Mouse (Mus musculus): Measurements from ENCODE around the gene Frrs1. TPM values are rescaled to one million over a fixed set of nuclear protein-coding genes. Genes with fewer than 3 reads are reported as not detected.

Frrs1 gene
- polyA plus RNA-seq, 1 experiment from 2014 or later: 12.2 TPM

DNA sequence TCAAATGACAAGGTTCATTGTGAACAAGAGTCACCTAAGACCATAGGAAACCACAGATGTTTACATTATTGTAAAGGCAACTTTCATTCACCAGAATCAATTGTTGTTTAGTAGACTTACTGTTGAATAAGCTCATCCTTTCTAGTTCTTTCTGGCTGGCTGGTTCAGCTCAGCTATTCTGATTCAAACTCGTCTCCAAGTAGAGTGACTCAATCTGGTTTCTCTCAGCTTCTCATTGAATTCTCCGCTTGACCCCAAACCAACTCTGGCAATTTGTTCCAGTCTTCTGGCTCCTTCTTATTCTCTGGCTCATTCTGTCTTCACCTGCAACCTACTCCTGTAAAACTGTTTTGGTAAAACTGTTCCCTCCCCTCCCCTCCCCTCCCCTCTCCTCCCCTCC lies 18.0 kb upstream of the Frrs1 start:
- Histone ChIP-seq H3K9ac (ENCODE audit: low read length) (no peak overlapping the region), H3K4me1 (replicated peaks; ENCODE audit: control insufficient read depth, insufficient read depth, low read length) (no peaks in the 10 kb centered on the region), H3K27me3 (ENCODE audit: control insufficient read depth, insufficient read depth, low read length) (no peaks in the 10 kb centered on the region), H3K4me3 (ENCODE audit: low read depth, low read length) (no peak overlapping the region), H3K27ac (ENCODE audit: low read depth, low read length) (no peak overlapping the region), H3K36me3 (ENCODE audit: control insufficient read depth, insufficient read depth, low read length) (no peaks in the 10 kb centered on the region), H3K9me3 (ENCODE audit: control insufficient read depth, low read length) (no peaks in the 10 kb centered on the region), H3K4me2 (ENCODE audit: low read depth, low read length, severe bottlenecking) (no peak overlapping the region)
- 82% methylated on average over 2 of the region's 2 CpGs for WGBS
- no peak for DNase-seq (ENCODE audit: low spot score)
- no peak for ATAC-seq (replicated peaks; ENCODE audit: low FRiP score)

DNA sequence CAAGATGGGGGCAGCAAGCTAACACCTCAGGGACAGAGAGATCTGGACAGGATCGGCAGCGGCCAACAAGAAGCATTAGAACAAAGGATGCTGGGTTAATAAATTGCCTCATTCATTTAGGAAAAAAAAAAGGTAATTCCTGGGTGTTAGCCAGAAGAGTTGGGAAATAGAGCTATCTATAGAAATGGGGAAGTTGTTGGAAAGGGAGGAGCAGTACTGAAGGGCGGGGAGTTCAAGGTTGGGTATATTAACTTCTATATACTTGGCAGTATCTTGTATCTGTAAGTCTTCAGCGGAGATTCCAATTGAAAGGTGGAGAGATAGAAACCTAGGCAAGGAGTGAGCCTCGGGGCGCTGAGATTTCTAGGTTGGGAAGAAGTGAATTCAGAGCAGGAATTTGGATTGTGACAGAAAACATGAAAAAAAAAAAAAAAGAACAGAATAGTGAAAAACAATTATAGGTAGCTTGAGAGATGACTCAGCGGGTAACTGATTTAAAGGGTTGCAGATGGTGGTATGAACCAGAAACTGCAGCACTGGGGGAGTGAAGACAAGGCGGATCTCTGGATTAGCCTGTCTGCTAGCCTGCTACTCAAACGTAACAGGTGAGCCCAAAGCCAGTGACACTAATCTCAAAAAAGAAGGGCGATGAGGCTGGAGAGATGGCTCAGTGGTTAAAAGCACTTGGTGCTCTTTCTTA lies 14.2 kb upstream of the Frrs1 start:
- Histone ChIP-seq H3K4me3 (ENCODE audit: low read depth, low read length) (no peak overlapping the region), H3K9ac (ENCODE audit: low read length) (no peak overlapping the region), H3K36me3 (ENCODE audit: control insufficient read depth, insufficient read depth, low read length) (no peaks in the 10 kb centered on the region), H3K4me2 (ENCODE audit: low read depth, low read length, severe bottlenecking) (no peak overlapping the region), H3K4me1 (replicated peaks; ENCODE audit: control insufficient read depth, insufficient read depth, low read length) (no peaks in the 10 kb centered on the region), H3K9me3 (ENCODE audit: control insufficient read depth, low read length) (no peaks in the 10 kb centered on the region), H3K27ac (ENCODE audit: low read depth, low read length) (no peak overlapping the region), H3K27me3 (ENCODE audit: control insufficient read depth, insufficient read depth, low read length) (no peaks in the 10 kb centered on the region)
- DNase-seq (ENCODE audit: low spot score): no peak
- 88% methylated on average over 10 of the region's 10 CpGs for WGBS
- no peak for ATAC-seq (replicated peaks; ENCODE audit: low FRiP score)

DNA sequence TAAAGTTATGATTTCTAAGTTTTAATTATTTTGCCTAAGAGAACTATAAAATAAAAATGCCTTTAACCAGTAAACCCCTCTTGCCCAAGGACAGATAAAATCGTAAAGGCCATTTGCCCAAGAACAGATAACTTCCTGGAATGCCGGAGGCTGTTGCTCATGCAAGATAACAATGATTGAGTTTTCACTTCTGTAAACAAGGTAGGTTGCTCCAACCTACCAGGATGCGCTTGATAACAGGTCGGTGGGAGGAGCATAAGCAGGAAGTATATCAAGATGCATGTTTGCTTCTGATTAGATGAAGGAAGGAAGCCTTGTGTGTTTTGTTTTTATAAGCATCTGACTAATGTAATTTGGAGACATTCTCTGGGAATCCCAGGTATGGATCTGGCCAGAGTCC lies 13.2 kb upstream of the Frrs1 start:
- DNase-seq (ENCODE audit: low spot score) (no peak), ATAC-seq (replicated peaks; ENCODE audit: low FRiP score) (no peak)
- H3K4me3 ChIP-seq (ENCODE audit: low read depth, low read length): no peak overlapping the region
- no peaks in the 10 kb centered on the region for H3K27me3 ChIP-seq (ENCODE audit: control insufficient read depth, insufficient read depth, low read length)
- H3K36me3 ChIP-seq (ENCODE audit: control insufficient read depth, insufficient read depth, low read length): no peaks in the 10 kb centered on the region
- 87% methylated on average over 4 of the region's 4 CpGs for WGBS
- no peaks in the 10 kb centered on the region for H3K4me1 ChIP-seq (replicated peaks; ENCODE audit: control insufficient read depth, insufficient read depth, low read length)
- H3K9me3 ChIP-seq (ENCODE audit: control insufficient read depth, low read length): no peaks in the 10 kb centered on the region
- H3K9ac ChIP-seq (ENCODE audit: low read length): no peak overlapping the region
- H3K4me2 ChIP-seq (ENCODE audit: low read depth, low read length, severe bottlenecking): no peak overlapping the region
- no peak overlapping the region for H3K27ac ChIP-seq (ENCODE audit: low read depth, low read length)

DNA sequence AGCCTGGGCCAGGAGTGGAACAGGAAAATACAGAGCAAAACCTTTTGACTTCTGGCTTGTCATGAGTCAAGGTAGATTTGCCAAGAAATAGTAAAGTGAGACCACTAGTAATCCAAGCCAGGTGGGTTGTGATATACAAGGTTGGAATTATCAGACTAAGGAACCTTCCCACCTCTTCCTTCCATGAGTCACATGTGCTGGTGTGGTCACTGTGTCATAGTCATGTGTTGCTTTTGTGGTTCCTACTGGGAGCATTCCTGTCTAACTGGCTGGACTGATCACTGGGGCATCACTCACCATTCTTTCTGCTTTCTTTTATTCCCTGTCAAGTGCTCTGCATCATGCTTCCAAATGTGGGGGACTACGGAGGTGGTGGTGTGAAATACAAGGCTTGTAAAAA lies 11.2 kb upstream of the Frrs1 start:
- no peak overlapping the region for H3K27ac ChIP-seq (ENCODE audit: low read depth, low read length)
- no peaks in the 10 kb centered on the region for H3K36me3 ChIP-seq (ENCODE audit: control insufficient read depth, insufficient read depth, low read length)
- no peaks in the 10 kb centered on the region for H3K4me1 ChIP-seq (replicated peaks; ENCODE audit: control insufficient read depth, insufficient read depth, low read length)
- ATAC-seq (replicated peaks; ENCODE audit: low FRiP score): no peak
- no peaks in the 10 kb centered on the region for H3K27me3 ChIP-seq (ENCODE audit: control insufficient read depth, insufficient read depth, low read length)
- H3K4me3 ChIP-seq (ENCODE audit: low read depth, low read length): no peak overlapping the region
- no peaks in the 10 kb centered on the region for H3K9me3 ChIP-seq (ENCODE audit: control insufficient read depth, low read length)
- no peak for DNase-seq (ENCODE audit: low spot score)
- 94% methylated on average over 1 of the region's 1 CpGs for WGBS
- H3K9ac ChIP-seq (ENCODE audit: low read length): no peak overlapping the region
- H3K4me2 ChIP-seq (ENCODE audit: low read depth, low read length, severe bottlenecking): no peak overlapping the region

DNA sequence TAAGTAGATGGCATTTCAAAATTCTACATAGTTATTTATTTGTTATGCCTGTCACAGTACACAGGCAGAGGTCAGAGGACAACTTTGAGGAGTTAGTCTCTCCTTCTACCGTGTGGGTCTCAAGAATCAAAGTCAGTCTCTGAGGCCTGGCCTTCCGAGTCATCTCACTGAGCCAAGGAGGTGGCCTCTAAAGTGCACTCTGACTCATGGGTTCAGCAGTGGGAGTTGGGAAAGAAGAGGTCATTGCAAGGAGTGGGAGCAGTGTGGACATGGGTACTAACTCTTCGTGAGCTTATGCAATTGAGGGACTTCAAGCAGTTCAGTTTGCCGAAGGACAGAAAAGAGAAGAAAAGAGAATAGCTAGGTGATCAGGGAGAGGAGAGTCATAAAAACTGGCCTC lies 10.3 kb upstream of the Frrs1 start:
- no peak overlapping the region for H3K27ac ChIP-seq (ENCODE audit: low read depth, low read length)
- H3K4me1 ChIP-seq (replicated peaks; ENCODE audit: control insufficient read depth, insufficient read depth, low read length): no peaks in the 10 kb centered on the region
- no peaks in the 10 kb centered on the region for H3K27me3 ChIP-seq (ENCODE audit: control insufficient read depth, insufficient read depth, low read length)
- H3K9ac ChIP-seq (ENCODE audit: low read length): no peak overlapping the region
- DNase-seq (ENCODE audit: low spot score) (no peak), ATAC-seq (replicated peaks; ENCODE audit: low FRiP score) (no peak)
- 83% methylated on average over 4 of the region's 4 CpGs for WGBS
- H3K9me3 ChIP-seq (ENCODE audit: control insufficient read depth, low read length): no peaks in the 10 kb centered on the region
- H3K4me3 ChIP-seq (ENCODE audit: low read depth, low read length): no peak overlapping the region
- H3K4me2 ChIP-seq (ENCODE audit: low read depth, low read length, severe bottlenecking): no peak overlapping the region
- H3K36me3 ChIP-seq (ENCODE audit: control insufficient read depth, insufficient read depth, low read length): no peaks in the 10 kb centered on the region

DNA sequence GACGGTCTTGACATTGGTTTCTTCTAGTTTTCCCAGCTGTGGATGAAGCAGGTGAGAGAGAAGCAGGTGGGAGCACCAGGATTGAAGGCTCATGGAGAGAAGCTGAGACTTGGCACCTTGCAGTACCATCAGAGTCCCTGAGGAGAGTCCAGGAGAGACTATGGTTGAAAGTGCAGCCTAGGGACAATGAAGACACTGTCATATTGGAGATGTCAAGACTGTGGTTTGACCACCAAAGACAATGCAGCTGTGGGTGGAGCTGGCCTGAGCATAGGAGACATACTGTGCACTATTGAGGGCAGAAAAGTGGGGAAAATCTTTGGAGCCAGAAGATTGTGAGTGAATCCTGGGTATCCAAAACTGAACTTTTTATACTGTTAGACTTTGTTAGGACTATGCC lies 8.9 kb upstream of the Frrs1 start:
- ATAC-seq (replicated peaks; ENCODE audit: low FRiP score) (no peak), DNase-seq (ENCODE audit: low spot score) (no peak)
- H3K9me3 ChIP-seq (ENCODE audit: control insufficient read depth, low read length): no peaks in the 10 kb centered on the region
- no peak overlapping the region for H3K4me3 ChIP-seq (ENCODE audit: low read depth, low read length)
- 88% methylated on average over 1 of the region's 1 CpGs for WGBS
- H3K27me3 ChIP-seq (ENCODE audit: control insufficient read depth, insufficient read depth, low read length): no peaks in the 10 kb centered on the region
- no peak overlapping the region for H3K27ac ChIP-seq (ENCODE audit: low read depth, low read length)
- no peak overlapping the region for H3K4me2 ChIP-seq (ENCODE audit: low read depth, low read length, severe bottlenecking)
- no peak overlapping the region for H3K9ac ChIP-seq (ENCODE audit: low read length)
- H3K36me3 ChIP-seq (ENCODE audit: control insufficient read depth, insufficient read depth, low read length): no peaks in the 10 kb centered on the region
- H3K4me1 ChIP-seq (replicated peaks; ENCODE audit: control insufficient read depth, insufficient read depth, low read length): no peaks in the 10 kb centered on the region

DNA sequence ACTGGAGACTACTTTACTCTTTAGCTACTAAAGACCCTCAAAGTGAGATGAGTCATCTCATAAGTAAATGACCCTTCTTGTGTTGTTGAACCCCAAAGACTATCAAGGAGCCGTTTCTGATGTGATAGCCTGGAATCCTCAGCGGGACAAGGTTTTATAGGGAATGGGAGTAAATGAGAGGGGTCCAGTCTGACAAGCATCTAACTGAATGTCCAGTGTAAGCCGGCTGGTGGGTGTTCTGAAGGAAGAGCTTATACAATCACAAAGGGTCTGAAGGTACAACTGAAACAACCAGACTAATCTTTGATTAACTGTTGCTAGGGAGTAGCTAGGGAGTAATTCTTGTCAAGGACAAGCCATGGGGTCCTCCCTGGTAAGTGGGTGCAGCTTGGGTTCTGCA lies 6.8 kb upstream of the Frrs1 start:
- no peak for ATAC-seq (replicated peaks; ENCODE audit: low FRiP score)
- DNase-seq (ENCODE audit: low spot score): no peak
- H3K9ac ChIP-seq (ENCODE audit: low read length): no peak overlapping the region
- no peak overlapping the region for H3K4me3 ChIP-seq (ENCODE audit: low read depth, low read length)
- H3K36me3 ChIP-seq (ENCODE audit: control insufficient read depth, insufficient read depth, low read length): no peaks in the 10 kb centered on the region
- H3K27me3 ChIP-seq (ENCODE audit: control insufficient read depth, insufficient read depth, low read length): no peaks in the 10 kb centered on the region
- H3K4me1 ChIP-seq (replicated peaks; ENCODE audit: control insufficient read depth, insufficient read depth, low read length): no peaks in the 10 kb centered on the region
- no peak overlapping the region for H3K4me2 ChIP-seq (ENCODE audit: low read depth, low read length, severe bottlenecking)
- WGBS: 91% methylated on average over 3 of the region's 3 CpGs
- no peak overlapping the region for H3K27ac ChIP-seq (ENCODE audit: low read depth, low read length)
- no peaks in the 10 kb centered on the region for H3K9me3 ChIP-seq (ENCODE audit: control insufficient read depth, low read length)

DNA sequence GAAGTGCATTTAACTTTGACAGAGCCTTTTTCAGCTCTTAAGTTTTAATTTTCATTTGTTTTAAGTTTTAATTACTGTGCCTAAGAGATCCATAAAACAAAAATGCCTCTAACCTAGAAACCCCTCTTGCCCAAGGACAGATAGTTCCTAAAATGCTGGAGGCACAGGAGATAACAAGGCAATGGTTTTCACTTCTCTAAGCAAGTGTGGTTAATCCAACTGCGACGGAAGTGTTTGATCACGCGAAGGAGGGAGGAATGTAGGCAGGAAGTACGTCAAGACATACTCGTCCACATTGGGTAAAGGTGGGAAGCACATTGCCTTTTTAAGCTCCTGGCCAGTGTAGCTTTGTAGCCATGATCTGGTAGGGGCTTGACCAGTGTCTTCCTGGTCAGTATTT lies 1.7 kb upstream of the Frrs1 start:
- 88% methylated on average over 6 of the region's 6 CpGs for WGBS
- H3K27me3 ChIP-seq (ENCODE audit: control insufficient read depth, insufficient read depth, low read length): no peaks in the 10 kb centered on the region
- ATAC-seq (replicated peaks; ENCODE audit: low FRiP score) (no peak), DNase-seq (ENCODE audit: low spot score) (no peak)
- H3K4me1 ChIP-seq (replicated peaks; ENCODE audit: control insufficient read depth, insufficient read depth, low read length): no peaks in the 10 kb centered on the region; the same call in 1 of the 2 replicates
- no peak overlapping the region for H3K4me2 ChIP-seq (ENCODE audit: low read depth, low read length, severe bottlenecking)
- H3K9me3 ChIP-seq (ENCODE audit: control insufficient read depth, low read length): no peaks in the 10 kb centered on the region
- no peak overlapping the region for H3K27ac ChIP-seq (ENCODE audit: low read depth, low read length)
- H3K36me3 ChIP-seq (ENCODE audit: control insufficient read depth, insufficient read depth, low read length): no peaks in the 10 kb centered on the region
- H3K9ac ChIP-seq (ENCODE audit: low read length): no peak overlapping the region
- no peak overlapping the region for H3K4me3 ChIP-seq (ENCODE audit: low read depth, low read length)

DNA sequence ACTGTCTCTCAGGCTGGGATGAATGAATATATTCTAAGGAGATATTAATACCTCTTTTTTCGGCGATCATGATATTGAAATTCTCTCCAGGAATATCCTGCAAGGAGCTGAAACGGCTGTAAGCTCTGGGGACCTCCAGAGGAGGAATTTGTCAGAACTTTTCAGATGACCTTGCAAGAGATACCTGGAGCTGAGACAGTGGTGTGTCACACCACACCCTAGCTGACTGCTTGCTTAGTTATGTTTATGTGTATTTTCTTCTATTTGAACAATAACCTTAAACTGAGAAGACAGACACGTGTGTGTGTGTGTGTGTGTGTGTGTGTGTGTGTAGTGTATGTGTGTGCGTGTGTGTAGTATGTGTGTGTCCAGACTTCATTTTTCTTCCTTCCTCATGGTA lies 488 bp downstream of the Frrs1 start:
- H3K9ac ChIP-seq (ENCODE audit: low read length): no peak overlapping the region
- H3K27ac ChIP-seq (ENCODE audit: low read depth, low read length): no peak overlapping the region
- no peaks in the 10 kb centered on the region; the same call in 1 of the 2 replicates for H3K4me1 ChIP-seq (replicated peaks; ENCODE audit: control insufficient read depth, insufficient read depth, low read length)
- no peaks in the 10 kb centered on the region for H3K27me3 ChIP-seq (ENCODE audit: control insufficient read depth, insufficient read depth, low read length)
- no peak for DNase-seq (ENCODE audit: low spot score)
- no peak overlapping the region for H3K4me3 ChIP-seq (ENCODE audit: low read depth, low read length)
- WGBS: 82% methylated on average over 5 of the region's 5 CpGs
- H3K36me3 ChIP-seq (ENCODE audit: control insufficient read depth, insufficient read depth, low read length): no peaks in the 10 kb centered on the region
- no peaks in the 10 kb centered on the region for H3K9me3 ChIP-seq (ENCODE audit: control insufficient read depth, low read length)
- H3K4me2 ChIP-seq (ENCODE audit: low read depth, low read length, severe bottlenecking): no peak overlapping the region
- no peak for ATAC-seq (replicated peaks; ENCODE audit: low FRiP score)

All from forebrain, embryonic 11.5 days (tissue).